Mouse (Mus musculus) megakaryocyte progenitor cell, adult 5-6 weeks (primary cell): Measurements from ENCODE around the gene Cacng4. TPM values are rescaled to one million over a fixed set of nuclear protein-coding genes. Genes with fewer than 3 reads are reported as not detected.
A peak's percentile ranks its signal among the peaks of the same experiment; 100 is the strongest.

ENCODE experiments used
- ATAC-seq: replicated peaks from 2 replicates; pipeline ENCODE4 v1.8.0; 2016; ENCODE audit warnings: mild to moderate bottlenecking, moderate TSS enrichment, inconsistent platforms; ENCODE audit not compliant: poor library complexity
- total RNA-seq, 2 experiments: library from RNA; stranded (forward) in 1 of 2; stranded (reverse) in 1 of 2; fragments of 157-497, 149-512 nt in 1 of 2; fragments of 200-1000 nt in 1 of 2; gene quantifications; 2 replicates each; pipeline versions ENCODE4 v1.2.3 to v1.2.4; 2015 to 2017

The Cacng4 gene
- total RNA-seq (2015) = not detected in 2 replicates
- not detected in 2 replicates for total RNA-seq (2017)

DNA sequence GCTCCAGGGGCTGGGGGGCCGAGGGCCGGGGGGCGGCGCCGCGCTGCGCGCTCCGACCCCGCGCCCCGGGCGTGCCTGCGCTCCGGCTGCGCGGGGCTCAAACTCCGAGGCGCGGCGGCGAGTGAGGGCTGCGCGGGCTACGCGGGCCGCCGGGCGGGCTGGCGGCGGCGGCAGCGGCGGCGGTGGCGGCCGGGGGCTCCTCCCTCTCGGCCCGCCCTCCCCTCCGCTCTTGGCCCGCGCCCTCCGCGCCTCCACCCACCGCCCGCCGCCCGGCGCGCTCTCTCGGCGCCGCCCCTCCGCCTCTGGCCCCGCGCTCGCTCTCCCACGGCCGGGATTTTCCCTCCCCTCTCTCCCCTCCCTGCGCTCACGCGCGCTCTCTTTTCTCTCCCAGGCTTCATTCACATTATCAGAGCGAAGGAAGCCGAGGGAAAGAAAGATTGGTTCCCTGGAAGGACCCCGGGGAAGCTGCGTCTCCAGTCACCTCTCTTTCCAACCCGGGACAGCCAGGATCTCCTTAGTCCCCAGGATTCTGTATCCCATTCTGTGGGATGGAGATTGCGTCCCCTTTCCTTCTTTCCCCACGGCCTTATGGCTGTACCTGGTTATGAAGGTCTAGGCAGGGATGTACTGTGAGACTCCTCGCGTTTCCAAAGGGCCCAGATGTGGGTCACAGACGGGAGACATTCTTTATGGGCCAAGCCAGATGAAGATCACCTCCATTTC lies at the start of gene Cacng4:
Gene Cacng4, minus strand, starts transcription at position 11 of the 723 bp plus-strand sequence.
- ATAC-seq = no peak

DNA sequence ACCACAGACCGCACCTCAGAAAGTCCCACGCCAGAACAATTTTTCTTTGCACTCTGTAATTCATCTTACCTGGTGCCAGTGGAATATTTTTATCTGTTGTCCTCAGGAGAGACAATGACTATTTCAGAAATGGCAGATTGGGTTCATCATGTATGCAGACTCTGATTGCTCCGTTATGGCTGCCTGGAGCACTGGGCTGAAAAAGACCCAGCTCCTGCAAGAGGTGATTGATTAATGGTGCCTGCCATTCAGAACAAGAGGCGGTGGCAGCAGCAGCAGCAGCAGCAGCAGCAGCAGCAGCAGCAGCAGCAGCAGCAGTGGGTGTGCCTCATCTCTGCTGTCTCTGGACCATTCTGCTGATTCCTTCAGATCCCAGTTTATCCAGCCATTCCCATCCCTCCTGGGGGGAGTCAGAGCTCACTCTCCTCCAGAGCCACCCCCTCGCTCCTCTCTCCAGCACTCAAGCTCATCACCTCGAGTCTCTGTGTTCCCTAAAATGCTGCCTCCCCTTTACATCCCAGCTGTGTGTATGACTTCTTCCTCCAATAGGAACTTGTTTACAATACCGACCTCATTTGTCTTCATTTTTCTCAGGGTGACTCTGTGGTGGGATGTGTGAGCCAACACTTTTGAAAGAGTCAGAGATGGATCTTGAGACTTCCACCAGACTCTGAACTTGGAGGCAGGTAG lies 39.1 kb upstream of the Cacng4 start:
- no peak for ATAC-seq

DNA sequence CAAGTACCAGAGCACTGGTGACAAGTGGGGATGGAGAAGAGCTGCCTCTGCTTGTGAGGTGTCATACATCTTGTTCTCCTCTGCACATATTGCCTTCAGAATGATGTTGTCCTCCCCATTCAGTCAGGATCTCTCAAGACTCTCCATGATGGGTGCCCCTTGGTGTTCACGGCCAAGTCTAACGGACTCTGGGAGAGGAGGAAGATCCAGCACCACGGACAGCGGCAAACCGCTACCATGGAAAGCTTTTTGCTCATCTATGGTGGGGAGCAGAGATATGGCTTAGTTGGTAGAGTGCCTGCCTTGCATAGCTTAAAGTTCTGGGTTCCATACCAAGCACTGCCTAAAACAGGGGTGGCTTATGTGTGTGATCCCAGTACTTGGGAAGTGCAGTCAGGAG lies 22.8 kb upstream of the Cacng4 start:
- 0 out of 2 replicates have a peak, but pooled peaks have one; percentile 17 for ATAC-seq

DNA sequence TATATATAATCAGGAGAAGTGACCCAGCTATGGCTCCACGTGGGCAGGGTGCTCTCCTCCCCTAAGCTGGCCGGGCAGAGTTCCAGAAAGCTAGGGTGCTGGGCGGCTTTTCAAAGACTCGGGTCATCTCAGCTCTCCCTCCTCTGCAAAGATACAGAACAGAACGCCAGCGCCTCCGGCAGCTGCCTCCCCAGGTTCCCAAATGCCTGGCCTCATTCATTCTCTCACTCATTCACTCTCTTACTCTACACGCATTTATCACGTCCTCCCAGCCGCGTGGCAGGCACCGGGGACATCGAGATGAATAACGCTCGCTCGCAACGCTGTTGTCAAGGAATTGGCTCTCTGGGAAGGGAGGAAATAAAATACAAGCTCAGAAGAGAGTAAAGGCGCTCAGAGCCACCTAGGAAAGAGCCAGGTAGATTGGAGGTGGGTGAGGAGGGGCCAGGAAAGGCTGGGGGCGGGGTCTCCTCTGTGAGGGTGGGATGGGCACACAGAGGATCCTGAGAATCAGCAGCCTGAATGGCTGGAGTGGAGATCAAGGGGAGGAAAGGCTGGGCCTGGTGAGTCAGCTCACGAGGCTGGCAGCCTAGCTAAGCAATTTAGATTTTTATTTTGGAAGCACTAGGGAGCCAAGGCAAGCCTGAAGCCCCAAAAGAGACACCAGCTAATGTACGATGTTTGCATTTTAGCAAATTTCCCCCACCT lies 18.7 kb upstream of the Cacng4 start:
- ATAC-seq = no peak

DNA sequence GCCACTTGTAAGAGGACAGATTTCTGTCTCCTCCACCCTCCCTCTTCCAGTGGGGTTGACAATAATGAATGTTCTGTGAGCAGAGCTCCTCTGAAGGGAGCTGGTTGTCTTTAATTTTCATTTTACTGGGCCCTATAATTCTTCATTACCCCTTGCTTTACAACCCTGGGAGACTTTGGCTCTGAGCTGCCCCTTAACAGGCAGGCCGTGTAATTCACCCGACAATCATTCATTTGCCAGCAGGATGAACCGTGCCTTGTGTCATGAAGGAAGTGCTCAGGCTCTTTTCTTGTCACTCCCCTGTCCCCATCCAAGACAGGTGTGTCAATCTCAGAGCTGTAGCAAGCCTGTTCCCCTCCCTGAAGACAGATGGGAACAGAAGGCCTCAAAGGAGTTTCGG lies 18.1 kb upstream of the Cacng4 start:
- no peak for ATAC-seq

DNA sequence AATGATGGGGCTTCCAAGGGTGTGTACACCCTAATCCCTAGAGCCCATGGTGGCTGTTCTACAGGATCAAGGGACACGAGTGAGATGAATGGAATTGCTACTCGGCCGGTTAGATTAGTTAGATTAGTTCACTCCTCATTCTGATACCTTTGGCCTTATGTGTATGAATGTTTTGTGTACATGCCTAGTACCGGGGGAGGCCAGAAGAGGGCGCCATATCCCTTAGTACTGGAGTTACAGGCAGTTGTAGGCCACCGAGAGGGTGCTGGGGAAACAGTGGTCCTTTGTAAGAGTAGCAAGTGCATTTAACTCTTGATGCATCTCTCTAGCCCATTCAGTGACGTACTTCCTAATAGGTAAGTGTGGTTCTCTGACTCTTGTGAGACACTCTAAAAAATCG lies 14.2 kb upstream of the Cacng4 start:
- peak; percentile 50; the same call in 1 of the 2 replicates for ATAC-seq

DNA sequence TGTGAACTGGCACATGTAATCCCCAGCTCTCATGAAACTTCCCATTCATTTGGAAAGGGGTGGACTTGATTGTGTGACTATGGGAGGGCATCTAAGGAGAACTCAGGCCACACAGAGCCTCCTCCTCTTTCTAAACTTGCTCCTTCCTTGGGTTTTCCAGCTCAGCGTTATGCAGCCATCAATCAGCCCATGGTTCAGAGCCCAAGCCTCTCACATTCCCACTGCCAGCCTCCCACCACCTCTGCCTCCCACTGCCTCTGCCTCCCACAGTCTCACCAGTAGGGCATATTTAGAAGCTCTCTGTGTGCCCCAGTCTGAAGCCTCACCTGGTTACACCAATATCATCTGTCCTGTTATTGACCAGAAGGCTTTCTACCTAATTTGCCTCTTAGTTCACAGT lies 11.7 kb upstream of the Cacng4 start:
- ATAC-seq = no peak

DNA sequence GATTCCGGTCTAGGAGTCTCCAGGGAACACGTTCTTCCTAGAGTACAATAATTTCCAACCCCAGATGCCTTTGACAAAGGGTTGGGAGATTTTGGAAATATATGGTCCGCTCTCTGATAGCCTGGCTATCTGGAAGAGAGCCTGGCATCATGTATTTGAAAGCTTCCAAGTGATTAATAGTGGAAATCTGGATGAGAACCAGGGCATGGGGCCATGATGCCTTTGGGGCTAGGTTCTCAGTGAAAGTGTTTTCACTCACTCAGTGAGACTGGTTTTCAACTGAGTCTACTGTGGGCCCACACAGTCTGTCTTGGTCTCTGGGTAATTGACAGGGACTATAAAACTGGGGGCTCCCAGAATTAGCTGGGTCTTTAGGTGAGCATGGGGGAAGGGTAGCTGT lies 7.6 kb upstream of the Cacng4 start:
- ATAC-seq = no peak

DNA sequence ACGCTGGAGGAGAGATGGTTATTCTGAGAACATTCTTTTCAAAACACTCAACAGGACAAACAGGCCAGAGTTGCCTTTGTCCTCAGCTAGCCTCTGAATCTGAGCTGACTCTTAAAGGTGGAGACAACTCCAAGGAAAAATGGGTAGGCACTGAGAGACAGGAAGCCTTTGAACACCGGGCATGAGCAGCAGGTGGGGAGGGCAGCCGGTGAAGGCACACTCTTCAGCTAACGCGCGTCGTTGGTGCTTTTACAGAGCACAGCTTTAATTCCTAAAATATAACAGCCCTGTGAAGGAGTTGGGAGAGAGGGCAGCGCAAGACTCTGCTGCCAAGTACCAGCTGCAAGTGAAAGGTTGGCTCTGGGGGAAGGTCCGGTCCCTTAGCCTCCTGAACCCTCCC lies 5.0 kb upstream of the Cacng4 start:
- no peak for ATAC-seq

DNA sequence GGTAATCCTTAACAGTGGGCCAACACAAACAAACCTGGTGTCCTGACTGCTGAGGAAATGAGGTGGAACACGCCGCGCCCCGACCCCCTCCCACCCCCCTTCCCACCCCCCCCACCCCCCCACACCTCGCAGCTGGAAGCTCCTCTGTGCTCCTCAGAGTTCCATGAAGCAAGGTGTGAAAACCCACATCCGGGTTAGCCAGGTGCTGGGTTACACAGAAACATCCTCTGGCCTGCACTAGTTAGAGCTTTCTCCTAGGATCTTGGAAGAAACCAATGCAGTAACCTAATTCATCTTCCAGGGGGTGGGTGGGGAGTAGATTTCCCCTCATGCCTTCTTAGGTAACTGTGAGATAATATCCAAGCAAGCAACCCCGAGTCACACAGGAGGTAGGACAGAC lies 2.0 kb upstream of the Cacng4 start:
- ATAC-seq = no peak

DNA sequence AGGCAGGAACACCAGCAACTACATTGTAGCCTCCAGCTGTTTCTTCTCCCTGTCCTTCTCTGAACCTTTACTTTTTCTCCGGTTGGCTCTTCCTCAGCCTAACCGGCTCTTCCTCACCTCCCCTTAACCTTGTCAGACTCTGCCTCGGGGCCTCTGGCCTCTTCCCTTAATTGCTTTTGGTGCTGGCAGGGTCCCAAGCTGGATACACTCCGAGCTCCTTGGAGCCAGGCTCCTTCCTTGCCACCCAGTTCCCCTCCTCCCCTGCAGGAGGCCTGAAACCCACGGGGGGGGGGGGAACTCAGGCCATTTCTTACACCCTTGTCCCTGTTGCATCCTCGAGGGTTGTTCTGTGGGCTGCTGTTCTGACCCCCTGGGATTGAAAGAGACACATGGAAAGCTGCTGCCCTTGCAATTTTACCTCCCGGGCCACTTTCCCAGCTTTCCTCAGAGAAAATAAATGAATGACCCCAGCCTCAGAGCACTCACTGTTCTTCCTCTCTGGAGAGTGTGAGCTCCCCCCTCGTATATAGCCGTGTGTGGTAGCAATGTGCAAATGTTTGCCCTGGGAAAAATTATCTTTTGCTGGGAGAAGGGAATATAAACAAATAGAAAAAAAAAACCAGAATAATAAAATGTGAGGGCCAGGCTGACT lies 1.2 kb upstream of the Cacng4 start:
- ATAC-seq = no peak

DNA sequence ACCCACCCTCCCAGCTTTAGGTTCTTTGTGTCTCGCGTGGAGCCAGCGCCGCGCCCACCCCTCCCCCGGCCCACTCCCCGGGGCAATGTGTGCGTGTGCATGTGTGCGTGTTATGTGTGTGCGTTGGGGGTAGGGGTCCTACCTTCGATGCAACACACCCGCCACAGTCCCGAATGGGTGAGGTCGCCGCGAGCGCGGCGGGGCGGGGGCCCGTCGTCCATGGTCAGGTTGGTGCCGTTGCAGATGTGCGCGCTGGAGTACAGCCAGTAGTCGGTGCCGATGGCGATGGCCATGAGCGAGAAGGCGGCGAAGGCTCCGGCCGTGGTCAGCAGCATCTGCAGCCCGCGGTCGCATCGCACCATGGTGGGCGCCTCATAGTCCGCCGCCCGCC lies 259 bp downstream of the Cacng4 start:
- no peak for ATAC-seq

DNA sequence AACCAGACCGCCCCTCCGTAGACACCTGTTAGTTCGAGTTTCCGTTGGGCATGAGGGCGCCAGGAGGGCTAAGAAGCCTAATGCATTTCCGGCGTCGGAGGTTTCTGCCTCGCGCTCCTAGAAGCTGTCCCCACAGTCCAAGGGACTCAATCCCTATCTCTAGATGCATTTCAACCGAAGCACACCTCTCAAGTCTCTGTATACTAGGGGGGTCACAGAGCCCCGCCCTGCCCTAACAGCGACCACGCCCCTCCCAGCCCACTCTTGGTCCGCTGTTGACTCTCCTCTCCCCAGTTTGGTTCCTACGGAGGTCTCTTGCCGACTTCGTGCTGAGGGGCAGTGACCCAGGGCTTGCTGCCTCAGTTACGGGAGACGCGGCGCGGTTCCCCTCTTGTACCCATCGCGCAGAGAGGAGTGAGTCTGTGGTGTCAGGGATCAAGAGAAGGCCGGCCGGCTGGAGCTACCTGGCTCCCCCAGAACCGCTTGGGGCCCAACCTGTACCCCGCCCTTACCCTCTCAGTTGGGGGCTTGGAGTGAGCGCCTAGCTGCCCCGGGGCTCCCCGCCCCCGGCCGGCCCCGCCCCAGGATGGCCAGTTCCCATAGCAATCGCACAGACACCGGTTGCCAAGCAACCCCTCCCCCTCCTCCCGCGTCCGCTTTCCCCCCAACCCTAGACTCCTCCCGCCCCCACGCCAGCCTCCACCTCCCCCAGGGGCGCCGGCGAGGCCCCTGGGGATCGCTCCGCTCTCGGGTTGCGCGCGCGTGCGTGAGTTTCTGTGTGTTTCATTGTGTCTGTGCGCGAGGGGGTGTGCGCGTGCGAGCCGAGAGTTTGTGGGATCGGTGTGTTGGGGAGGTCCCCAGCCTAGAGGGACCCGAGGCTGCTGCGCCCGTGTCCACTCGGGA lies 906 bp downstream of the Cacng4 start:
- no peak for ATAC-seq

DNA sequence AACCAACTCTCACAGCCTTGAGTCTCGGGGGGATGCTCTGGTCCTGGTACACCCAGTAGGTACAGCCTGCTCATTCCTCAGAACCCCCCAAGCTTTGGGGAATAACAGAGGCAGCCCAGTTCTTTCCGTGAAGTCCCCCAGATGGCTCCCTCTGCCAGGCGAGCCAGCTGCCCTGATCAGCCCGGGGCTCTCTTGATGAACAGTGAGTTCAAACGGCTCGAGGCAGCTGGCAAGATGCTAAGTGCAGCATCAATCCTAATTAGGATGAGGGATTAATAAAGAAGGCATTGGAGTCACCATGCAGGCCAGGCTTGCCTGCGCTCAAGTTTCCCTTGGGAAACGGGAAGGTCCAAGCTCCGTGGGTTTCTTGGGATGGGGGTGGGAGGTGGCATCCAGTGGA lies 2.2 kb downstream of the Cacng4 start:
- no peak for ATAC-seq

DNA sequence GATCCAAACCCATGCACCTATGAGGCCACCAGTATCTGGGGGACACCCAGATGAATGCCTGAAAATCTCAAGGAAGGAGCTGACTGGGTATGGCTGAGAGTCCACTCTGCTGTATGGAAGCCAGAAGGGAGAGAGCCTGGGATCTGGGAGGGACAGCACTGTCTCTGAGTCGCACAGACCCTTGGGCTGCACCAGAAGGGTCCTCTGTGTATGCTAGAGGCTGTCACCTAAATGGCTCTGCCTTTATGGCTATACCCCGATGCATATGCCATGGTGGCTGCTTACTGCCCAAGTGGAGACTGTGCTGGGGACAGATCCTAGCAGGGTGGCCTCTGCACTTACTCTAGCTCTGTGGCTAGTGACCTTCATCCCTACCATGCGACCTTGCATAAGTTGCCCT lies 8.6 kb downstream of the Cacng4 start:
- peak; percentile 7; the same call in 1 of the 2 replicates for ATAC-seq

DNA sequence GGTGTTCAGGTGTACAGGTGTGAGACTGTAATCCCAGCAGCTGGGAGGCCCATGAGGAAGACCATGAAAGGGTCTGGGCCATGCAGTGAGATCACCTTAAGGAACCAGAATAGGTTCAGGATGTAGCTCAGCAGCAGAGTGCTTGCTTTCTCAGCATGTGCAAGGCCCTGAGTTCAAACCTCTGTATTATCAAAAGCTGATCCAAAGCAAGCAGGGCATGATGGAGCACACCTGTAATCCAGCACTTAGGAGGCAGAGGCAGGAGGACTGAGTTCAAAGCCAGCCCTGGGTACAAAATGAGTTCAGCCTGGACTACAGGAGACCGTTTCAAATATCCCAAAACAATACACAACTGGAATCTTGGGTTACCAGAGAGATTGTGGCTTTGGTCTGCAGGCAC lies 9.1 kb downstream of the Cacng4 start:
- peak; percentile 19 for ATAC-seq

DNA sequence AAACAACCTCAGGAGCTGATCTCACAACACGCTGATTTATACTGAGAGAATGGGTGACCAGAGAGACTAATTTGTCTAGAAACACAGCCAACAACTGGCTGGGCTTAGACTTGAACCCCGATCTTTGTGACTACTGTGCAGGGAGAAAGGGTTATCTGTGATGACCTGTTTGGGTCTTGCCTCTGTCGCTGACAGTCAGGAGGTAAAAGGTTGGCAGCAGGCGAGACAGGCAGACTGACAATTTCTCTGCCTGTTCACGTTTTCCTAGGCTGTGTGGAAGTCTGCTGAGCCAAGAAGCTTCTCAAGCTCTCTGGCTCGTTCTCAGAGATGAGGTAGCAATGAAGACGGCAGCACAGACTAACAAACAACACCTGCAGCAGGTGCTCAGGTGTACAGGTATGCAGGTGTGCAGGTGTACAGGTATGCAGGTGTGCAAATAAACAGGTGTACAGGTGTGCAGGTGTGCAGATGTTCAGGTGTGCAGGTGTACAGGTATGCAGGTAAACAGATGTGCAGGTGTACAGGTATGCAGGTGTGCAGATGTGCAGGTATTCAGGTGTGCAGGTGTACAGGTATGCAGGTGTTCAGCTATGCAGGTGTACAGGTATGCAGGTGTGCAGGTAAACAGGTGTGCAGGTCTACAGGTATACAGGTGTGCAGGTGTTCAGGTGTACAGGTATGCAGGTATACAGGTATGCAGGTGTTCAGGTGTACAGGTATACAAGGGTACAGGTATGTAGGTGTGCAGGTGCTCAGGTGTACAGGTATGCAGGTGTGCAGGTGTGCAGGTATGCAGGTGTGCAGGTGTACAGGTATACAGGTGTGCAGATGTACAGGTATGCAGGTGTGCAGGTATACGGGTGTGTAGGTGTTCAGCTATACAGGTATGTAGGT lies 10.2 kb downstream of the Cacng4 start:
- ATAC-seq = peak; percentile 52

DNA sequence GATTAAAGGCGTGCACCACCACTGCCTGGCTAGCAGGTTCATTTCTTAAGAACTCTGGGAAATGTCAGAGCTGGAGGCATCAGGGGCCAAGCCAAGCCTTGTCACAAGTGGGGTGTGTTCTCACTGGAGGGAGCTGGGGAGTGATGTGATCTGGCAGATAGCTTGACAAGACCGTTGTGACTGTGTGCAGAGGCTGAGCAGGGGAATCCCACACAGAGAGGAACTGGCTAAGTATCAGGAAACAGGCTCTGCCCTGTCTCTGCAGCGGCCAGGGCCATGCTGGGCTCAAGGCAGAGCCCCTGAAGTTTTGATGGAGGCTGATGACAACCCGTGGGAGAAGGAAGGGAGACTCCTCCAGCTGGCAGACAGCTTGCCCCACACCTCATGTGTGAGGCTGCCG lies 11.8 kb downstream of the Cacng4 start:
- no peak for ATAC-seq

DNA sequence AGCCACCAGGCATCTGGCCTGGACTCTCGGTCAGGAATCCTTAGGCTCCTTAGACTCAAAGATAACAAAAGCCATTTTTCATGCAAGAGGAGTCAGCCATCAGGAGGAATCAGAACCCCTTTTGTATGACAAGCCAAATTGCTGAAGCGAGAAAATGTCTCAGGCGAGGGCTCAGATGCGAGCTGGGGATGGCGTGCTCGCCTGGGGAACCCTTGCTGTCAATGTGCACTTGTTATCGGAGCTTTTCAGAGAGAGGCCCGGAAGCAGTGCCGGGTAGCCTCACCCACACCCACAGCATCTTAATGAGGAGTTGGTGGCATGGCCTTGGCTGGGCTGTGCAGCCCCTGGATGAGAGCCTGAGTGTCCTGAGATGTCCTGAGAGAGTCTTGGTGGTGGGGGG lies 15.5 kb downstream of the Cacng4 start:
- ATAC-seq = no peak
